Mouse (Mus musculus) gastrocnemius, postnatal 4 days (tissue): ENCODE results near the gene Nrarp. TPM values are rescaled to one million over a fixed set of nuclear protein-coding genes. Genes with fewer than 3 reads are reported as not detected.

Source experiments
- DNase-seq, 2 experiments: peaks; one replicate each; pipeline ENCODE4 v3.0.0; 2021 to 2022; ENCODE audit warnings: low spot score in 2 of 2, mixed read lengths in 2 of 2
- total RNA-seq, 2 experiments: library from RNA; stranded (reverse); gene quantifications; 2 replicates each; pipeline ENCODE4 v1.2.3; 2021

Gene Nrarp
- total RNA-seq, 2 experiments from 2014 or later, result 20.8 to 22.5 TPM

GRCm38 (mm10) chr2:25173821-25174220, 6.7 kb upstream of the Nrarp start:
- no peak for DNase-seq

GRCm38 (mm10) chr2:25174866-25175689, 5.5 kb upstream of the Nrarp start:
- DNase-seq, result no peak

GRCm38 (mm10) chr2:25175690-25176078, 4.9 kb upstream of the Nrarp start:
- no peak for DNase-seq

GRCm38 (mm10) chr2:25176573-25176972, 4.0 kb upstream of the Nrarp start:
- DNase-seq, result peak in 1 of 2 experiments; percentile 8

- peak in 1 of 2 experiments; percentile 8 for DNase-seq
Observed at GRCm38 (mm10) chr2:25177076-25177475, 3.5 kb upstream of the Nrarp start.

- DNase-seq, result peak in 1 of 2 experiments; percentile 41
Observed at GRCm38 (mm10) chr2:25177685-25178084, 2.9 kb upstream of the Nrarp start.

- peak in 1 of 2 experiments; percentile 14 for DNase-seq
Observed at GRCm38 (mm10) chr2:25178285-25178972, 2.1 kb upstream of the Nrarp start.

GRCm38 (mm10) chr2:25179566-25180217, 866 bp upstream of the Nrarp start:
- peak in 1 of 2 experiments; percentile 9 for DNase-seq

- no peak for DNase-seq
Observed at GRCm38 (mm10) chr2:25180973-25181890, 674 bp downstream of the Nrarp start.

GRCm38 (mm10) chr2:25181891-25182397, 1.4 kb downstream of the Nrarp start:
- DNase-seq, result peak in 1 of 2 experiments; percentile 26

GRCm38 (mm10) chr2:25182664-25183063, 2.1 kb downstream of the Nrarp start:
- no peak for DNase-seq

- no peak for DNase-seq
Observed at GRCm38 (mm10) chr2:25183336-25183735, 2.8 kb downstream of the Nrarp start.

- no peak for DNase-seq
Observed at GRCm38 (mm10) chr2:25184496-25184895, 3.9 kb downstream of the Nrarp start.

GRCm38 (mm10) chr2:25185625-25186574, 5.3 kb downstream of the Nrarp start:
- peak in 1 of 2 experiments; percentile 53 for DNase-seq

- no peak for DNase-seq
Observed at GRCm38 (mm10) chr2:25186575-25186930, 6.0 kb downstream of the Nrarp start.

- no peak for DNase-seq
Observed at GRCm38 (mm10) chr2:25187841-25188240, 7.3 kb downstream of the Nrarp start.

GRCm38 (mm10) chr2:25193330-25193770, 12.8 kb downstream of the Nrarp start:
- DNase-seq, result peak in 1 of 2 experiments; percentile 77

- DNase-seq, result no peak
Observed at GRCm38 (mm10) chr2:25194006-25194405, 13.4 kb downstream of the Nrarp start.

- DNase-seq, result no peak
Observed at GRCm38 (mm10) chr2:25194486-25195171, 14.1 kb downstream of the Nrarp start.
